Mouse (Mus musculus): ENCODE data around the gene Plod1.

DNA sequence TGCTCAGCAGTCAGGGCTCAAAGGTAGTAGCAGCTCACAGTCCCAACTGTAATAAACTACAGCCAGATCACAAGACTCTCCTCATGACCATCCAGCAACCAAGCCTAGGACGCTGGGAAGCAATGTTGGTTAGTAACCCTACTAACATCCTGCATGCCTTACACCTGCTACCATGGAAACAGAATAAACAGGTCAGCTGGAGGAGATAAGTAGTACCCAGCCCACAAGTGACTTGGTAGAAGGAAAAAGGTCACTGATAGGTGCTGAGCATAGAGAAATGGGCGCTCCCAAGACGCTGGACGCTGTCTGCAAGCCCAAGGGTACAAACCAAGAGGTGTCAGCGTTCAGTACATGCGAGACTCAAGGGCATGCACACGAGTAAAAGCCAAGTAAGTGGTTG, 36.1 kb downstream of the Plod1 start:
- TF ChIP-seq CTCF (IDR thresholded peaks at IDR 0.05; ENCODE audit: borderline replicate concordance, control insufficient read depth, extremely low read depth, insufficient read depth, low read length, poor library complexity) (no peak), POLR2A (IDR thresholded peaks at IDR 0.05; ENCODE audit: control insufficient read depth, extremely low read depth, insufficient read depth, low read length, poor library complexity) (no peak)
